Mouse (Mus musculus): ENCODE data around the gene Mfap2.

The Mfap2 gene

GRCm38 (mm10) chr4:140987476-140987875, 22.7 kb upstream of the Mfap2 start:
- DNase-seq (ENCODE audit: low spot score) = no peak

- no peak for DNase-seq (ENCODE audit: low spot score)
Measured at GRCm38 (mm10) chr4:140988706-140989290, 21.4 kb upstream of the Mfap2 start.

- DNase-seq (ENCODE audit: low spot score) = no peak
Measured at GRCm38 (mm10) chr4:140989447-140989846, 20.8 kb upstream of the Mfap2 start.

GRCm38 (mm10) chr4:140992215-140992614, 18.0 kb upstream of the Mfap2 start:
- no peak for DNase-seq (ENCODE audit: low spot score)

GRCm38 (mm10) chr4:140993846-140994245, 16.4 kb upstream of the Mfap2 start:
- no peak for DNase-seq (ENCODE audit: low spot score)

GRCm38 (mm10) chr4:140995811-140996210, 14.4 kb upstream of the Mfap2 start:
- no peak for DNase-seq (ENCODE audit: low spot score)

GRCm38 (mm10) chr4:140996812-140997211, 13.4 kb upstream of the Mfap2 start:
- DNase-seq (ENCODE audit: low spot score) = no peak

- no peak for DNase-seq (ENCODE audit: low spot score)
Measured at GRCm38 (mm10) chr4:141005983-141006382, 4.2 kb upstream of the Mfap2 start.

- DNase-seq (ENCODE audit: low spot score) = no peak
Measured at GRCm38 (mm10) chr4:141008028-141008427, 2.2 kb upstream of the Mfap2 start.

- DNase-seq (ENCODE audit: low spot score) = no peak
Measured at GRCm38 (mm10) chr4:141010526-141010925, 308 bp downstream of the Mfap2 start.

- no peak for DNase-seq (ENCODE audit: low spot score)
Measured at GRCm38 (mm10) chr4:141010941-141011429, 767 bp downstream of the Mfap2 start.

GRCm38 (mm10) chr4:141011556-141012328, 1.5 kb downstream of the Mfap2 start:
- DNase-seq (ENCODE audit: low spot score) = no peak

GRCm38 (mm10) chr4:141012558-141012957, 2.3 kb downstream of the Mfap2 start:
- DNase-seq (ENCODE audit: low spot score) = no peak

GRCm38 (mm10) chr4:141014114-141014513, 3.9 kb downstream of the Mfap2 start:
- DNase-seq (ENCODE audit: low spot score) = no peak

- no peak for DNase-seq (ENCODE audit: low spot score)
Measured at GRCm38 (mm10) chr4:141014856-141015255, 4.6 kb downstream of the Mfap2 start.

GRCm38 (mm10) chr4:141015356-141015755, 5.1 kb downstream of the Mfap2 start:
- DNase-seq (ENCODE audit: low spot score) = no peak

- no peak for DNase-seq (ENCODE audit: low spot score)
Measured at GRCm38 (mm10) chr4:141016311-141016710, 6.1 kb downstream of the Mfap2 start.

GRCm38 (mm10) chr4:141017657-141018436, 7.6 kb downstream of the Mfap2 start:
- no peak for DNase-seq (ENCODE audit: low spot score)

GRCm38 (mm10) chr4:141020220-141020619, 10.0 kb downstream of the Mfap2 start:
- no peak for DNase-seq (ENCODE audit: low spot score)

GRCm38 (mm10) chr4:141020811-141021613, 10.8 kb downstream of the Mfap2 start:
- DNase-seq (ENCODE audit: low spot score) = no peak

GRCm38 (mm10) chr4:141021614-141021929, 11.4 kb downstream of the Mfap2 start:
- DNase-seq (ENCODE audit: low spot score) = no peak

GRCm38 (mm10) chr4:141024052-141024451, 13.8 kb downstream of the Mfap2 start:
- no peak for DNase-seq (ENCODE audit: low spot score)
